Mouse (Mus musculus) liver, postnatal 0 days (tissue): ENCODE results near the gene Wdr38.

ENCODE experiments used
- CTCF ChIP-seq: sonication (generic); IDR thresholded peaks from 2 replicates; pipeline ENCODE4 v1.5.1; 2016; ENCODE audit warnings: antibody characterized with exemption, low read depth
- EP300 ChIP-seq: IDR thresholded peaks from 2 replicates; pipeline ENCODE4 v1.6.1; 2016; ENCODE audit warnings: antibody characterized with exemption, low read depth, mild to moderate bottlenecking

DNA sequence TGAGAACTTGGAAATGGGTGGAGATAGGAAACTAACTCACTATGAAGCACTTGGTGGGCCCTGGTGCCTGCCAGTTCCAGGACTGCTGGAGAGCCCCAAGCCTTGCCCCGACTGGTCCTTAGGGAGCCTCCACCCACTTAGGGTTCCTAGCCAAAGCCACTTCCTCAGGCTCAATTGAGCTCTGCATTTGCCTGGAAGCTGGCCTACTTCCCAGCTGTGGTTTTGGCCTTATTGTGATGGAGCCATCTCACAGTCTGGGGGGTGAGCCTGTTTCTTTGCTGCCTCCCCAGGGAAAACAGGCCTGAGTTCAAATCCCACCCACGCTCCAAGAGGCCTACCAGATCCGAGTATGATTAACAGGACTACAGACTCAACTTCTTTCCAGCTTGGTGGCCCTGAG lies 10.7 kb upstream of the Wdr38 start:
- TF ChIP-seq EP300 (no peak), CTCF (no peak)
